Mouse (Mus musculus): ENCODE data around the gene Olfr229.
"Not testable (repeated sequence)": the region's sequence is repeated elsewhere in the genome, so short reads cannot be mapped to it uniquely, and the experiment has no call there.

Gene Olfr229

DNA sequence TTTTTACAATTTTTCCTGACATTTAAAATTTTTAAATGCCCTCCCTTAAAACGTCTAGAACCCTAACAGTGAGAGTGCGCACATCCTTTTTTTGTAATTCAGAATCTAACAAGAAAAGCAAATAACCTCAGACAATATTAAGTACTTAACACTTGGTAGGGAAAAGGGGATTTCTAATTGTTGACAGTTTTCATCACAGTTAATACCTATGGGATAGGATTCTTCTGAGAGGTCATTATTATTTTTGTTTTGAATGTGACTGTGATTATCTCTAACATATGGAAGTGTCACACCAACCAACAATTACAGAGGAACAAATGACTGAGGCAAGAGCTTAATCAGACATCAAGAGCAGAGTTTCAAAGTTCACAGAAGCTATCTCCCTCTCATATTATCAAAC, at the start of gene Olfr229:
TSS of gene Olfr229 (plus strand) at position 301 of the 400 bp plus-strand sequence.
- no peak for DNase-seq (ENCODE audit: low spot score in 2 of 2)

DNA sequence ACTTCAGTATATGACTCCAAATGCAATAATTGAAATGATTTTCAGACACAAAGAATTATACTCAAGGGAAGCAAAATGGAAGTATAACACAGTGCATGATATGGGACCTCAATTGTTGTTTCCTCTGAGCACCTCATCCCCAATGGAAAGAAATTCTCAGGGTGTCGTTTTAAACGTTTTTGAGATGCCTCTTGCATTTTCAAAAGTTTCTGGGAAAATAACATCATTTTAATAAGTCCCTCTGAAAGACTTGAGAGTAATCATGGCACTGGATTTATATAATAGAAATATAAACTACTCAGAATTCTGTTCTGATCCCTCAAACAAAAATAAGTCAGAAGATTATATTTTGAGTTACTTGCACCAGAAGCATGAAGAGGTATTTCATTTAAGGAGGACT, 41.0 kb upstream of the Olfr229 start, which contains the start of gene Olfr972:
TSS of gene Olfr972 (plus strand) at position 301 of the 400 bp plus-strand sequence.
- no peak for DNase-seq (ENCODE audit: low spot score in 2 of 2)

DNA sequence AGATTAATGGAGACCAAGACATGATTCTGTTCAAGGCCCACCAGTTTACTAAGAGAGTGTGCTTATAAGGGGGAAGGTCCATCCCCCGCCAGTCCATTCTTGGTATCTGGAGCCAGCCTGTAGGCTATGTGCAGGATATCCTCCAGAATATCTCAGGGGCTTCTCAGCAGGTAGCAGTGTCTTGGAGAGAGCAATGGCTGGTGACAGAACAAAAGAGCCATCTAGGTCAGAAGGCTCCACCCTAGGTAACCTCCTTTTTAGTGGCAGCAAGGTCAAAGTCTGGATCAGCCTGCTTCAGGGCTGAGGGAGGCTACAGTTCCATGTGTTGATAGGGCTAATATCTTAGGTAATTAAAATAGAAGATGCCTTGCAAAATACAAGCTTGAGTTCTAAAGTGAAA, 35.1 kb upstream of the Olfr229 start:
- not testable (repeated sequence) for DNase-seq (ENCODE audit: low spot score in 2 of 2)

DNA sequence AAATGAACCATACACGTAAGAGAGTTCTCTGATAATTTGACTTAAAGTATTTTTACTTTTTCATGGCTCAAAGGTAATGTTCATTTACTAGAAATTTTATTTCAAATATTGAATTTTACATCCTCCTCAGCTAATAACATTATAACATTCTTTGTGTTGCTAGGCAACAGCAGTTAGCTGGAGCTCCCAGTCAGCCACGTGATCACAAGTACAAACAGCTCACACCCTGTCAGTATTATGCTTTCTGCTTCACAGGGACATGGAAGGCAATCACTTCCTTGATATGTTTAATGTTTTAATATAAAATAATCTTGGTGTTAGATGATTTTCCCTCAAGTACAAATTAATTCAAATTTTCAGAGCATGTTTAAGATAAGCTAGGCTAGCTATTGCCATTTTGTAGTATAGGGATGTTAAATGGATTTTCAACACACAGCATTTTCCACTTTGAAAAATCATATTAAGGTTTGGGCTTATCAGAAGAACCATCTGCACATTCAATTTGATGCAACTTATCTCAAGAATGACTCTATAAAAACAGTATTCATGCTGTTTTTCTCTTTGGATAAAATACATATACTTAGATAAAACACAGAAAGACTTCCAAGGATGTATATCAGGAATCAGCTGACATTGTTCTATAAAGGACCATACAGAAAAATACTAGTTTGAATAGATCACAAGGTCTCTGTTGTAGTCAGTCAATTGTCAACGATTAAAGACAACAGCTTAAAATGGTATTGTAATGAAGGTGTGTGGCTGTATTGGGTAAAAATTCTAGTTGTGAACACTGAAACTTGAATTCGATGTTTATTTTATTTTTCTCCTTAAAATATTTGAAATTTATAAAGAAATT, 29.4 kb upstream of the Olfr229 start:
- not testable (repeated sequence) for DNase-seq (ENCODE audit: low spot score in 2 of 2)

DNA sequence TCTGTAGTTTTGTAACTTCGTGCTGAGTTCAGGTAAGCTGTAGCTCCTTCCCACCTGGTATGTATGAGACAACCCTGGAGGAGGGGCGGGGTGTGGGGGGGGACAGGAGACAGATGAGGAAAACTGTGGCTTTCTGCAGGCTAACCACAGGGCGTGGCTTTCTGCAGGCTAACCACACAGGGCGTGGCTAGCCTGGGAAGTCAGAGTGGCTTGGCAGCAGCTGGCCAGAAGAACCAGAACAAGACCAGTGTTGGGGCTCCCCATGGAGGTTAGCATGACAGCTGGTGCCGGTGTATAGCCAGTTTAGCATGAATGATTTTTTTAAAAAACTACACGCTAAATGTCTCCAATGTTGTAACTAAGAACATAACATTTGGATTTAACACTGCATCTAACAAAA, 2.0 kb upstream of the Olfr229 start:
- no peak for DNase-seq (ENCODE audit: low spot score in 2 of 2)

DNA sequence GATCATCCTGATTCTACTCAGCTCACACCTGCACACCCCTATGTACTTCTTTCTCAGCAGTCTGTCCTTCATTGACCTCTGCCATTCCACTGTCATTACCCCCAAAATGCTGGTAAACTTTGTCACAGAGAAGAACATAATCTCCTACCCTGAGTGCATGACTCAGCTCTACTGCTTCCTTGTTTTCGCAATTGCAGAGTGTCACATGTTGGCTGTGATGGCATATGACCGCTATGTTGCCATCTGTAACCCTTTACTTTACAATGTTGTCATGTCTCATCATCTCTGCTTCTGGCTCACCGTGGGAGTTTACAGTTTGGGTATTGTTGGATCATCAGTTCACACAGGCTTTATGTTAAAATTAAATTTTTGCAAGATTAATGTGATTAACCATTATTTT, 2.8 kb downstream of the Olfr229 start:
- DNase-seq (ENCODE audit: low spot score in 2 of 2), result no peak

DNA sequence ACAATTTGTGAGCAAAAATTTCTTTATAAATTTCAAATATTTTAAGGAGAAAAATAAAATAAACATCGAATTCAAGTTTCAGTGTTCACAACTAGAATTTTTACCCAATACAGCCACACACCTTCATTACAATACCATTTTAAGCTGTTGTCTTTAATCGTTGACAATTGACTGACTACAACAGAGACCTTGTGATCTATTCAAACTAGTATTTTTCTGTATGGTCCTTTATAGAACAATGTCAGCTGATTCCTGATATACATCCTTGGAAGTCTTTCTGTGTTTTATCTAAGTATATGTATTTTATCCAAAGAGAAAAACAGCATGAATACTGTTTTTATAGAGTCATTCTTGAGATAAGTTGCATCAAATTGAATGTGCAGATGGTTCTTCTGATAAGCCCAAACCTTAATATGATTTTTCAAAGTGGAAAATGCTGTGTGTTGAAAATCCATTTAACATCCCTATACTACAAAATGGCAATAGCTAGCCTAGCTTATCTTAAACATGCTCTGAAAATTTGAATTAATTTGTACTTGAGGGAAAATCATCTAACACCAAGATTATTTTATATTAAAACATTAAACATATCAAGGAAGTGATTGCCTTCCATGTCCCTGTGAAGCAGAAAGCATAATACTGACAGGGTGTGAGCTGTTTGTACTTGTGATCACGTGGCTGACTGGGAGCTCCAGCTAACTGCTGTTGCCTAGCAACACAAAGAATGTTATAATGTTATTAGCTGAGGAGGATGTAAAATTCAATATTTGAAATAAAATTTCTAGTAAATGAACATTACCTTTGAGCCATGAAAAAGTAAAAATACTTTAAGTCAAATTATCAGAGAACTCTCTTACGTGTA, 21.1 kb downstream of the Olfr229 start:
- not testable (repeated sequence) for DNase-seq (ENCODE audit: low spot score in 2 of 2)

DNA sequence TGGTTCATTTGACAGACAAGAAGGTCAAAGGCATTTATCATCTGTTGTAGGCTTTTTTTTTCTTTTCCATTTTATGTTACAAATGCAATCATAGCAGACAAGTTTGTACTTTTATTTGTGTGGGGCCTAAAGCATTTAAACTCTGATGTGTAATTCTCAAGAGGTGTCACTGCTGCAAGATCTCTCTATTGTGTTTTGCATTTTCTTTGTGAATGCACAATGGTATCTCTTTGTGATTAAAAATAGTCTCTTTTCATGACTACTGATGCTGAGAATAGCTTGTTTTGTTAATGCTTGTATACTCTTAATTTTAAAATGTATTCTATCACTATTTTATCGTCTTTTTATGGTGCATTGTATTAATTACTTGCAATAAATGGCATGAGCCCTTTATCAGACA, 21.7 kb downstream of the Olfr229 start:
- not testable (repeated sequence) for DNase-seq (ENCODE audit: low spot score in 2 of 2)

DNA sequence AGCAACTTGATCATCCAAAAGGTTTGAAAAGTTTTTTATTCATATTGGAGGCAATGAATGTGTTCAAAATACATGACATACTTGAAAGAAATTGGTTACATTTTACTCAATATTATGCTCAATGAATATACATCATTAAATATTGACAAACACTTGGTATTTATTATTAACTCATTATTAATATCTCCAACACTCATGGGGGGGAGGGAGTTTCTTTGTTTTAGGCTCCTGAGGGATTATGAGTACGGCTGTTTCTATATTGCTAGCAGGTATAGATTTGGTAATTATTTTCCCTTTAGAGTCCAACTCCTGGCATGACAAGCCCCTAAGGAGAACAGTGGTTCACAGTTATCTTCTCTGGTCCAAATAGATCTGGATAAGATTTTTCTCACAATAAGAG, 30.1 kb downstream of the Olfr229 start, which contains the start of gene Olfr974:
TSS of gene Olfr974 (plus strand) at position 301 of the 400 bp plus-strand sequence.
- no peak for DNase-seq (ENCODE audit: low spot score in 2 of 2)

DNA sequence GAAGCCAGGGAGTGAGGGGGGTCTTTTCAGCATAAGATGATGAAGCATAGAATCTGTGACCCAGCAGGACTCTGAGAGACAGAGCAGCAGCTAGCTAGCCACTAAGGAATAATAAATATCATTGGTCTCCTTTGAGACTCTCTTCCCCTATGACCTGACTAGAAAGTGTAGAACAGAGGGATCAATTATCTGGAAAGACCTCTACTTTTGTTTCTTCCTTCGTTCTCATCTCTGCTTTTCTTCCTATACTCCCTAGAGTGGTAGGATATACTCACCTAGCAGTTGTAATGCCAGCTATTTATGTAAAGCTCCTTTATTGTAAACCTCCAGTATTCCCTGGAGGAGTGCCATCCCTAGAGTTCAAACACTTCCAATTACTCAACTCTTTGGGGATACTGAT, 44.8 kb downstream of the Olfr229 start, which contains the start of gene Olfr975:
TSS of gene Olfr975 (minus strand) at position 101 of the 400 bp plus-strand sequence.
- no peak for DNase-seq (ENCODE audit: low spot score in 2 of 2)

DNA sequence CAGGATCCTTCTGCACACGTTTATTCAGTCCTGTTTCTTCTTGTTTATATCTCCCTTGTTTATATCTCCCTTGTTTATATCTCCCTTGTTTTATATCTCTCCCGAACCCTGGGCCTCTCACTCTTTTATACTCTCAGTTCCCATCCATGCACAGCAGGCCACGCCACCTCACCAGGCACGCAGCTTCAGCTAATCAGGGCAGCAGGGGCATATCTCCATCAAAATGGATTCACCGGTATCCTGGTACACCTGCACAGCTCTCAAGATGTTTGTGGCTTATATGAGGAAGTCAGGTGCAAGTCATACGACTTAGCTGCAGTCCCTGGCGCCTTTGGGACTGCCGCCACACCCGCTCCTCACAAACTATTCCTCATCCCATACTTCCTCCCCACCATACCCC, 53.9 kb downstream of the Olfr229 start, which contains the start of gene Olfr976:
TSS of gene Olfr976 (minus strand) at position 101 of the 400 bp plus-strand sequence.
- not testable (repeated sequence) for DNase-seq (ENCODE audit: low spot score in 2 of 2)
